Mouse (Mus musculus) monocyte, adult 59 days (primary cell): ENCODE measurements around the gene Zscan4-ps3. TPM values are rescaled to one million over a fixed set of nuclear protein-coding genes. Genes with fewer than 3 reads are reported as not detected.

Experiments
- total RNA-seq, 2 experiments: library from RNA; stranded (reverse); gene quantifications; one replicate each; pipeline ENCODE4 v1.2.4; 2023

Zscan4-ps3 gene
- not detected for total RNA-seq

GRCm38 (mm10) chr7:11609008-11609407 is at the start of gene Zscan4-ps3:
Gene Zscan4-ps3, plus strand, starts transcription at chr7:11609308.

Other genes starting within 250 kb of the Zscan4-ps3 start
- not detected for gene Zscan4f, start 211.4 kb upstream of the Zscan4-ps3 start, total RNA-seq
- gene Zscan4-ps2, start 95.0 kb upstream of the Zscan4-ps3 start, total RNA-seq: not detected
- under 1 TPM; 0.30 to 0.34 TPM for gene Vmn1r72, start 70.8 kb downstream of the Zscan4-ps3 start, total RNA-seq
- not detected for gene Vmn1r73, start 121.0 kb downstream of the Zscan4-ps3 start, total RNA-seq
- gene Vmn1r74, start 224.7 kb downstream of the Zscan4-ps3 start, total RNA-seq: not detected